Mouse (Mus musculus): ENCODE data around the gene Sh3rf3. TPM values are rescaled to one million over a fixed set of nuclear protein-coding genes. Genes with fewer than 3 reads are reported as not detected.

Gene Sh3rf3
- polyA plus RNA-seq, 1 experiment: 1.2 TPM

GRCm38 (mm10) chr10:58936441-58936860 is 123.3 kb downstream of the Sh3rf3 start:
- Histone ChIP-seq H3K4me3 (ENCODE audit: control insufficient read depth, low read depth, low read length) (no peak overlapping the region), H3K27ac (ENCODE audit: control insufficient read depth, insufficient read depth, low read depth, low read length) (no peak overlapping the region), H3K27me3 (ENCODE audit: control insufficient read depth, insufficient read depth, low read length) (no peaks in the 10 kb centered on the region), H3K4me1 (ENCODE audit: control insufficient read depth, insufficient read depth, low read length) (no peaks in the 10 kb centered on the region), H3K36me3 (ENCODE audit: control insufficient read depth, insufficient read depth, low read length) (no peaks in the 10 kb centered on the region)
- no peak for TF ChIP-seq POLR2A (IDR thresholded peaks at IDR 0.05; ENCODE audit: control insufficient read depth, low read depth, low read length)
- TF ChIP-seq CTCF (IDR thresholded peaks at IDR 0.05; ENCODE audit: control insufficient read depth, insufficient read depth, insufficient replicate concordance, low read depth, low read length): no peak

GRCm38 (mm10) chr10:58937521-58937920 is 124.4 kb downstream of the Sh3rf3 start:
- H3K27ac ChIP-seq (ENCODE audit: control insufficient read depth, insufficient read depth, low read depth, low read length): no peak overlapping the region
- no peaks in the 10 kb centered on the region for H3K4me1 ChIP-seq (ENCODE audit: control insufficient read depth, insufficient read depth, low read length)
- TF ChIP-seq CTCF (IDR thresholded peaks at IDR 0.05; ENCODE audit: control insufficient read depth, insufficient read depth, insufficient replicate concordance, low read depth, low read length) (no peak), POLR2A (IDR thresholded peaks at IDR 0.05; ENCODE audit: control insufficient read depth, low read depth, low read length) (no peak)
- no peaks in the 10 kb centered on the region for H3K36me3 ChIP-seq (ENCODE audit: control insufficient read depth, insufficient read depth, low read length)
- no peak overlapping the region for H3K4me3 ChIP-seq (ENCODE audit: control insufficient read depth, low read depth, low read length)
- H3K27me3 ChIP-seq (ENCODE audit: control insufficient read depth, insufficient read depth, low read length): no peaks in the 10 kb centered on the region

DNA sequence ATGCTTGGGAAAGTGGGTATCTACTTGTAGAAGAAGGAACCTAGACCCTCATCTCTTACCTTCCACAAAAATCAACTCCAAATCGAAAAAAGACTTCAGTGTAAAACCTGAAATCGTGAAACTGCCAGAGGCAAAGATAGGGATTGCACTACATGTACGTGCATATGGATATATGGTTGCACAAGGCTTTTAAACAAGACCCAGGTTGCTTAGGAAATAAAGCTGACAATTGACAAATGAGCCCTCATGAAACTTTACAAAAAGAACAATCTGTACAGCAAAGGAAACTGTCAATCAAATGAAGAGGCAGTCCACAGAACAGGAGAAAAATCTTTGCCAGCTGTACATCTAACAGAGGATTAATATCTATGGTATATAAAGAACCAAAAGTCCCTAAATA is 129.7 kb downstream of the Sh3rf3 start:
- no peaks in the 10 kb centered on the region for H3K27me3 ChIP-seq (ENCODE audit: control insufficient read depth, insufficient read depth, low read length)
- no peak overlapping the region for H3K4me3 ChIP-seq (ENCODE audit: control insufficient read depth, low read depth, low read length)
- H3K4me1 ChIP-seq (ENCODE audit: control insufficient read depth, insufficient read depth, low read length): no peaks in the 10 kb centered on the region
- TF ChIP-seq CTCF (IDR thresholded peaks at IDR 0.05; ENCODE audit: control insufficient read depth, insufficient read depth, insufficient replicate concordance, low read depth, low read length) (no peak), POLR2A (IDR thresholded peaks at IDR 0.05; ENCODE audit: control insufficient read depth, low read depth, low read length) (no peak)
- no peak overlapping the region for H3K27ac ChIP-seq (ENCODE audit: control insufficient read depth, insufficient read depth, low read depth, low read length)
- H3K36me3 ChIP-seq (ENCODE audit: control insufficient read depth, insufficient read depth, low read length): no peaks in the 10 kb centered on the region

DNA sequence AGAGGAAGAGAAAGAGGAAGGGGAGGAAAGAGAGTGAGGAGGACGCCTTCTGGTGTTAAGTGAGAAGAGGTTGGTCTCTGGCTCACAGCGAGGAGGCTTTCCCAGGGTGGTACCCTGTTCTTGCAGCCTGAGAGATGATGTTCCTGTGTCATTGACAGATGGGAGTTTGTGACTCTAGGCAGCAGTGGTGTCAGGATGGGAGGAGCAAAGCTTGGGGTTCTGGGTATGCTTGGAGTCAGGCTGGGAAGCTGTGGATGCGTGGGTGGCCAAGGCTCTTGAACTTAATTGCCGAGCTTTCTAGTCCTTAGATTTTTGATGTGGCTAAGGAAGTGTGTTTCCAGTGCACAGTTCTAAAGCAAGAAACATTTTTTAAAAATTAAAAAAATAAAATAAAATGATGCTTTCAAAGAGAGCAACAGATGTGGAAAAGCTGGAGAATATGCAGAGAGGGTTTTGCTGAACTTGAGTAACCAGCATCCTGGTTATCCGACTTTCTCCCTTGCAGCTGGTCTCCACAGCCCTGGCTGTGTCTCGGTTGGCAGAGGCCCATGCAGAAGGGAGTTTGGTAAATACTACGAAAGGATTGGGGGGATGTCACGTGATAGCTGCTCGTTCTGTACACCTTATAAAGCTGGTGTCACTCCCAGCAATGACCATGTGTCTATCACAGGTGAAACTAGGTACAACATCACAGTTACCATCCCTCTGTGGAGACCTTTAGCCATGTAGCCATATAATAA is 130.7 kb downstream of the Sh3rf3 start:
- Histone ChIP-seq H3K36me3 (ENCODE audit: control insufficient read depth, insufficient read depth, low read length) (no peaks in the 10 kb centered on the region), H3K27ac (ENCODE audit: control insufficient read depth, insufficient read depth, low read depth, low read length) (no peak overlapping the region), H3K27me3 (ENCODE audit: control insufficient read depth, insufficient read depth, low read length) (no peaks in the 10 kb centered on the region), H3K4me1 (ENCODE audit: control insufficient read depth, insufficient read depth, low read length) (no peaks in the 10 kb centered on the region), H3K4me3 (ENCODE audit: control insufficient read depth, low read depth, low read length) (no peak overlapping the region)
- TF ChIP-seq POLR2A (IDR thresholded peaks at IDR 0.05; ENCODE audit: control insufficient read depth, low read depth, low read length) (no peak), CTCF (IDR thresholded peaks at IDR 0.05; ENCODE audit: control insufficient read depth, insufficient read depth, insufficient replicate concordance, low read depth, low read length) (no peak)

DNA sequence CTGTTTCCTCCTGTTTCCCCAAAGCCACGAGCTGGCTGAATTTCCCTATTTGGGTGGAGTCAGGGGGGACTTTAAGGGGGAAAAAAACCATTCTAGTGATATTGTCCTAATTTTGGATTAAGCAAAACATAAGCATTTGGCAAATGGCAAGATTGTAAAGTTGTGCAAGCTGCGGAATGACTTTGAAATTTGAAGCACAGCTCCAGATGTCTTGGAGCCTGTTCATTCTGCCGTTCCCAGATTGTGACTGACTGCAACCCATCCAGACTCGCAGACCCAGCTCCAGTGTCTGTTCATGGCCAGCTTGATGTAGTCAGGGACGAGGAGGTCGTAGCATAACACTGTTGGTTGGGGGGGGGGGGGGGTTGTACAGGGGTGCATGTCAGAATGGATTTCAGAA is 131.8 kb downstream of the Sh3rf3 start:
- no peak overlapping the region for H3K27ac ChIP-seq (ENCODE audit: control insufficient read depth, insufficient read depth, low read depth, low read length)
- no peaks in the 10 kb centered on the region for H3K36me3 ChIP-seq (ENCODE audit: control insufficient read depth, insufficient read depth, low read length)
- no peaks in the 10 kb centered on the region for H3K4me1 ChIP-seq (ENCODE audit: control insufficient read depth, insufficient read depth, low read length)
- H3K4me3 ChIP-seq (ENCODE audit: control insufficient read depth, low read depth, low read length): no peak overlapping the region
- TF ChIP-seq CTCF (IDR thresholded peaks at IDR 0.05; ENCODE audit: control insufficient read depth, insufficient read depth, insufficient replicate concordance, low read depth, low read length): no peak
- no peak for TF ChIP-seq POLR2A (IDR thresholded peaks at IDR 0.05; ENCODE audit: control insufficient read depth, low read depth, low read length)
- no peaks in the 10 kb centered on the region for H3K27me3 ChIP-seq (ENCODE audit: control insufficient read depth, insufficient read depth, low read length)

DNA sequence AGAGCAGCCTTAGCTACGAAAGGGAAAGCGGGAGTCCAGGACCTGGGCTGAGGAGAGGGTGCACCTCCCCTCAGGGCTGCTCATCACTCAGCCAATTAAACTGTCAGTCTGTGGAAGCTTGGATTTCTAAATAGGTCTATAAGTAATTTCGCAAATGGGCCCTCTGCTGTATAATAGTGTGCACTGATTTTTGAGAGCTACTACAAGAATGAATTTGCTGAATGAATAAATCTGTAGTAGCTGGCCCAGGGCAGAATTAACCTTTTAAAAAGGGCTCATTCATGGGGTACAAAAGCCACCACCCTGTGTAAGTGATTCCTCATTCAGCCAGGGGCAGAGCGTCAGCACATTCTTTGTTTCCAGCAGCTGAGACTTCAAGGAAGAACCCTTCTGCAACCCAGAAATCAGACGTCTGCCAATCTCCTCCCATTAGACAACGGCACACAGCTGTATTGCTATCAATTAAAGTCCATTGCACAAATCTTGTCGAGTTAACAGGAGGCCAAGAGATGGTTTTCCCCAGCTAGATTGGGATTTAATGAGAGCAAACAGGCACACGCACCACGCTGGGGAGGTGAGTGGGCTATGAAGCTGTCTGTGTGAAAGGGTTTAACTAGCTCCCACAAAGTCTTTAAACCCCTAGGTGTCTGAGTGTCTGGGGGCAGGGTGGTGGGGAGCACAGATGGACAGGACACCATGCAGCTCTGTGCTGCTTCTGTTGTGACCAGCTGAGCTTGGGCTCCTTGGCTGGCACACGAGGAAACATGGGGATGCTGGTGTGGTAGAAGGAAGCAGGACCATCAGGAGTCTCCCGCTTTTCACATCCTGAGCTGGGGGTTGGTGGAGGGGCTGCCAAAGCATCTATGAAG is 136.8 kb downstream of the Sh3rf3 start:
- H3K27me3 ChIP-seq (ENCODE audit: control insufficient read depth, insufficient read depth, low read length): no peaks in the 10 kb centered on the region
- H3K4me3 ChIP-seq (ENCODE audit: control insufficient read depth, low read depth, low read length): no peak overlapping the region
- H3K36me3 ChIP-seq (ENCODE audit: control insufficient read depth, insufficient read depth, low read length): no peaks in the 10 kb centered on the region
- no peak for TF ChIP-seq POLR2A (IDR thresholded peaks at IDR 0.05; ENCODE audit: control insufficient read depth, low read depth, low read length)
- TF ChIP-seq CTCF (IDR thresholded peaks at IDR 0.05; ENCODE audit: control insufficient read depth, insufficient read depth, insufficient replicate concordance, low read depth, low read length): no peak
- H3K4me1 ChIP-seq (ENCODE audit: control insufficient read depth, insufficient read depth, low read length): no peaks in the 10 kb centered on the region; the same call in 1 of the 2 replicates
- no peak overlapping the region for H3K27ac ChIP-seq (ENCODE audit: control insufficient read depth, insufficient read depth, low read depth, low read length)

- TF ChIP-seq CTCF (IDR thresholded peaks at IDR 0.05; ENCODE audit: control insufficient read depth, insufficient read depth, insufficient replicate concordance, low read depth, low read length) (no peak), POLR2A (IDR thresholded peaks at IDR 0.05; ENCODE audit: control insufficient read depth, low read depth, low read length) (no peak)
- H3K27me3 ChIP-seq (ENCODE audit: control insufficient read depth, insufficient read depth, low read length): no peaks in the 10 kb centered on the region
- H3K4me3 ChIP-seq (ENCODE audit: control insufficient read depth, low read depth, low read length): no peak overlapping the region
Observed at GRCm38 (mm10) chr10:58960193-58960592, 147.0 kb downstream of the Sh3rf3 start.

More at GRCm38 (mm10) chr10:58960193-58960592, 147.0 kb downstream of the Sh3rf3 start:
- H3K36me3 ChIP-seq (ENCODE audit: control insufficient read depth, insufficient read depth, low read length): no peaks in the 10 kb centered on the region
- H3K4me1 ChIP-seq (ENCODE audit: control insufficient read depth, insufficient read depth, low read length): no peaks in the 10 kb centered on the region
- H3K27ac ChIP-seq (ENCODE audit: control insufficient read depth, insufficient read depth, low read depth, low read length): no peak overlapping the region
